Mouse (Mus musculus): ENCODE results near the gene Mast4.

Mast4 gene

DNA sequence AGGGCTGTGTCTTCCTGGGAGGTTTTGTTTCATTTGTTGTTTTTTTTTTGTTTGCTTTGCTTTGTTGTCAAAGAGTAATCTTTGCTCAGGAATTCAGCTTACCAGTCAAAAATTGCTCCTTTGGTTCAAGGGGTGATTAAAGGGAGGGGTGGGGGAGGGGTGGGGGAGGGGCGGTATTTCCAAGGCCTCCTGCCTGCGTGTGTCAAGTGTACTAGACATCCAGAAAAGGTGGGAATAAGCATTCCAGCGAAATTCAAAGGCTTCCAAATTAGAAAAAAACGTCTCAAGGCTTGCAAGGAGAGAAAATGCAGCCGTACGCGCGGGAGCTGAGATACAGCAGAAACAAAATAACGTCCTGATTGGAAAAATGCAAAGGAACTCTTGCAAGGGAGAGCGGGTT is 636.0 kb downstream of the Mast4 start:
- DNase-seq (ENCODE audit: low read depth, low spot score): no peak

GRCm38 (mm10) chr13:102695121-102695905 is 639.0 kb downstream of the Mast4 start:
- no peak for DNase-seq (ENCODE audit: low read depth, low spot score)

GRCm38 (mm10) chr13:102694154-102694553 is 640.1 kb downstream of the Mast4 start:
- DNase-seq (ENCODE audit: low read depth, low spot score): no peak

DNA sequence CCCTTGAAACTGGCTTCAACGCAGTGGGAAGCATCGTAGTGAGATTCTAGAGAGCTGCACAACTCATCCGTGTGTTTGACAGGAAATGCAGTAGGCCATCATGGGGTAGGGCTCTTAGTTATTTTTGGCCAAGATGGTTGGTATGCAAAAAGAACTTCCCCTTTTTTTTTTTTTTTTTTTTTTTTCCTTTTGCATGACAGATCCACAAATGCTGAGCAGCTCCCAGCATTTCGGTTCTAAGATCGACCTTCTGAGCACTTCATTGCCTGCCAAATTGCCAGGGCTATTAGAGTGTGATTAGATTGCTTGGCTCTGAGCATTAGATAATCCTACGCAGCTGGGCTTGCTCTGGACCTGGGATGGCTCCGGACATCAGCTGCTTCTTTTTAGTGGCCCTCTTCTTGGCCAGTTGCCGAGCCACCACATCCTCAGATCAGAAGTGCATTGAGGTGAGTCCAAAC is 640.9 kb downstream of the Mast4 start, which contains the start of gene Cd180:
Gene Cd180, plus strand, starts transcription at position 218 of the 461 bp plus-strand sequence.
- no peak for DNase-seq (ENCODE audit: low read depth, low spot score)

GRCm38 (mm10) chr13:102691408-102692150 is 642.7 kb downstream of the Mast4 start:
- no peak for DNase-seq (ENCODE audit: low read depth, low spot score)

DNA sequence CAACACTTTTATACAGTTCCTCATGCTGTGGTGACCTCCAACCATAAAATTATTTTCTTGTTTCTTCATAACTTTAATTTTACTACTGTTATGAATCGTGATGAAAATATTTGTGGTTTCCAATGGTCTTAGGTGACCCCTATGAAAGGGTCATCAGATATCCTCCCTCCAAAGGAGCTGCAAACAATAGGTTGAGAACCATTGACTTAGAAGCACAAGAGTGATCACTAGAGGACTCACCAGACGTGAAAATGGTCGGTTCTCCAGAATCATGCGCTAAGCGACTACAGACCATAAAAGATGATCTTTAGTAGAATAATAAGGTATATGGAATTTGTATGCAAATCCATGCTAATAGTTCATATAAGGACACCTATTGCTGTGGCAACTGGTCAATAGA is 644.1 kb downstream of the Mast4 start:
- no peak for DNase-seq (ENCODE audit: low read depth, low spot score)

DNA sequence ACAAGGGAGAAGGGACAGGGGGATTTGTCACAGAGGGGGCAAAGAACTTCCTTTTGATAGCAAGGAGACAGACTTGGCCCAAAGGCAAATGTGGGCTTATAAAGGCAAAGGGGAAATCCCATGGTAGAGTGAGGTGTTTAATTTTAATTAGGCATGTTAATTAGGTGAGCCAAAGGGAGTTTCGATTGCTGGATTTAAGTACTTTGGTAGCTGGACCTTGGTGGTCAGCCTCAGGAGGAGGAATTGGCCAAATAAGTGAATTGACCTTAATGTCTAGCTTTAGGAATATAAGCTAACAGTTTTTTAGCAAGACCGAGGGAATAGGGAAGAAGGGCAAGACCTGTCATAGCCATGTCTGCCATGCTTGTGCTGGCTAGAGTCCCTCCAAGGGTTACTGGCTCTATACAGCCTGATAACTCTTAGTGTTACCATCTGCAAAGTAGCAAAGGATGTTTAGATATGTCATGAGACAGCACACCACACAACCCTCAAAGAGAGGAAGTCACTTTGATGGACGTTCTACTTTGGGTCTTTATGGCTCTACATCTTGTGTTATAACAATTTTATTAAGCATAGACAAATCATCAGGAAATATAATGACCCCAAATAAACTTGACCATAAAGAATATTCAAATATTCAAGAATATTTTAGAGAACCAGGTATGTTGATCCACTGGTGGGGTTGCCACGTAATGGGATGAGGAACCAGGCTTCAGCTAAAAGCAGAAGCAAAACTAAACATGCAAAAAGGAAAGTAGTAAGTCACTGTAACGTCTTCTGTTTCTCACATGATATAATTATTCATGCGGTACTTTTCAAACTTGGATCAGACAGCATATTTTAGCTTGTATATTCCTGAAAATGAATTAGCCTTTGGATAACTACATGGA is 644.9 kb downstream of the Mast4 start:
- DNase-seq (ENCODE audit: low read depth, low spot score): no peak

- DNase-seq (ENCODE audit: low read depth, low spot score): no peak
These were observed 646.2 kb downstream of the Mast4 start for GRCm38 (mm10) chr13:102688121-102688520.

GRCm38 (mm10) chr13:102684890-102685289 is 649.4 kb downstream of the Mast4 start:
- DNase-seq (ENCODE audit: low read depth, low spot score): no peak
